ENCODE assay signal across 9 mouse cellular contexts in the genomic region with DNA sequence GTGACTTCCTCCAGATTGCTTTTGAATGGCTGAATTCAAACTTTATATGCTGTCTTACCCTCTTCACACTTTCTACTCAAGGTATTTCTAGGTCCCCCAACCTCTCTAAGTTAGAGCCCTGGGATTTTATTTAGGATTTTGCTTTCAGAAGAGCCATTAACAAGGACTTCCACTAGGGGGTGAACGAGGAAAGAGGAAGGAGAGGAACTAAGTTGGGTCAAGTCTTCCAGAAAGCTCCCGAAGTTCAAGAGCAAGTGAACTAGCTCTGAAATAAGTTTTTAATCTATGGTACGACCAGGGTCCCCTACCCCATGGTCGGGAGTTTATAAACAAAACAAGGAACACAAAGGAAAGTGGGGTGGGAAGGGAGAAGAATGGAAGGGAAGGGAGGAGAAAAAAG. TPM values are rescaled to one million over a fixed set of nuclear protein-coding genes. Genes with fewer than 3 reads are reported as not detected.
DNase-seq lines count a peak whose midpoint lies in the region; ATAC-seq and TF ChIP-seq lines count a peak whose summit lies in the region.
"Had no signal": no experiment of that assay in that cellular context is flagged by ENCODE, and none has a peak within 500 bp of the region (broad histone marks: within the 10 kb centered on the region; RNA-seq: fewer than 3 reads in every experiment).

No protein-coding gene starts in this region.

- H3K4me1 ChIP-seq in heart, embryonic 16.5 days (ENCODE audit: control insufficient read depth, insufficient read depth, low read length): no peaks in the 10 kb centered on the region
- H3K4me1 ChIP-seq in heart, embryonic 11.5 days (ENCODE audit: control insufficient read depth, insufficient read depth, low read length): no peaks in the 10 kb centered on the region
- no peaks in the 10 kb centered on the region for H3K4me1 ChIP-seq in heart, postnatal 0 days (ENCODE audit: control insufficient read depth, insufficient read depth)
- no peaks in the 10 kb centered on the region for H3K4me1 ChIP-seq in forebrain, embryonic 11.5 days (replicated peaks; ENCODE audit: control insufficient read depth, insufficient read depth, low read length)
- H3K4me1 ChIP-seq in forebrain, embryonic 13.5 days: no peaks in the 10 kb centered on the region
- H3K4me1 ChIP-seq in hindbrain, embryonic 14.5 days (replicated peaks; ENCODE audit: control insufficient read depth, insufficient read depth, low read length): no peaks in the 10 kb centered on the region

- H3K27ac ChIP-seq in heart, embryonic 16.5 days (ENCODE audit: low read length): no peak overlapping the region
- H3K27ac ChIP-seq in heart, embryonic 11.5 days (ENCODE audit: low read depth, low read length): no peak overlapping the region
- H3K27ac ChIP-seq in heart, postnatal 0 days (ENCODE audit: low read depth): no peak overlapping the region
- no peak overlapping the region for H3K27ac ChIP-seq in forebrain, embryonic 11.5 days (ENCODE audit: low read depth, low read length)
- no peak overlapping the region for H3K27ac ChIP-seq in forebrain, embryonic 13.5 days
- no peak overlapping the region for H3K27ac ChIP-seq in hindbrain, embryonic 14.5 days

- peak; percentile 55 for TF ChIP-seq CTCF in heart, postnatal 0 days (IDR thresholded peaks at IDR 0.05; ENCODE audit: low read depth)

- no peaks in the 10 kb centered on the region for H3K36me3 ChIP-seq in heart, embryonic 16.5 days (ENCODE audit: control insufficient read depth, insufficient read depth)
- H3K36me3 ChIP-seq in heart, embryonic 11.5 days (ENCODE audit: control insufficient read depth, insufficient read depth, low read length): no peaks in the 10 kb centered on the region
- no peaks in the 10 kb centered on the region for H3K36me3 ChIP-seq in heart, postnatal 0 days (replicated peaks; ENCODE audit: control insufficient read depth, insufficient read depth, low read length)
- H3K36me3 ChIP-seq in forebrain, embryonic 11.5 days (ENCODE audit: control insufficient read depth, insufficient read depth, low read length): no peaks in the 10 kb centered on the region
- no peaks in the 10 kb centered on the region for H3K36me3 ChIP-seq in forebrain, embryonic 13.5 days (ENCODE audit: poor library complexity, severe bottlenecking)
- H3K36me3 ChIP-seq in hindbrain, embryonic 14.5 days (replicated peaks; ENCODE audit: control insufficient read depth, insufficient read depth): no peaks in the 10 kb centered on the region

- WGBS in heart, embryonic 16.5 days: 23% methylated on average over 4 of the region's 4 CpGs
- 30% methylated on average over 4 of the region's 4 CpGs for WGBS in heart, embryonic 11.5 days (ENCODE audit: insufficient replicate concordance)
- 18% methylated on average over 4 of the region's 4 CpGs for WGBS in heart, postnatal 0 days
- WGBS in forebrain, embryonic 11.5 days: 52% methylated on average over 4 of the region's 4 CpGs
- WGBS in forebrain, embryonic 13.5 days: 48% methylated on average over 4 of the region's 4 CpGs
- 39% methylated on average over 4 of the region's 4 CpGs for WGBS in hindbrain, embryonic 14.5 days

- no peaks in the 10 kb centered on the region for H3K27me3 ChIP-seq in heart, embryonic 16.5 days (ENCODE audit: control insufficient read depth, insufficient read depth, low read length)
- H3K27me3 ChIP-seq in heart, embryonic 11.5 days (ENCODE audit: control insufficient read depth, insufficient read depth, low read length): no peaks in the 10 kb centered on the region
- no peaks in the 10 kb centered on the region for H3K27me3 ChIP-seq in heart, postnatal 0 days (ENCODE audit: control insufficient read depth, insufficient read depth, low read length)
- no peaks in the 10 kb centered on the region for H3K27me3 ChIP-seq in forebrain, embryonic 11.5 days (ENCODE audit: control insufficient read depth, insufficient read depth, low read length)
- H3K27me3 ChIP-seq in forebrain, embryonic 13.5 days: no peaks in the 10 kb centered on the region
- no peaks in the 10 kb centered on the region for H3K27me3 ChIP-seq in hindbrain, embryonic 14.5 days (ENCODE audit: control insufficient read depth, insufficient read depth, low read length)

- H3K9me3 ChIP-seq in heart, embryonic 16.5 days (replicated peaks; ENCODE audit: control insufficient read depth, low read length): no peaks in the 10 kb centered on the region
- H3K9me3 ChIP-seq in heart, embryonic 11.5 days (replicated peaks; ENCODE audit: control insufficient read depth, low read length): no peaks in the 10 kb centered on the region
- H3K9me3 ChIP-seq in heart, postnatal 0 days (replicated peaks; ENCODE audit: control insufficient read depth, low read length): no peaks in the 10 kb centered on the region
- no peaks in the 10 kb centered on the region for H3K9me3 ChIP-seq in forebrain, embryonic 11.5 days (ENCODE audit: control insufficient read depth, low read length)
- H3K9me3 ChIP-seq in forebrain, embryonic 13.5 days (replicated peaks): no peaks in the 10 kb centered on the region
- no peaks in the 10 kb centered on the region for H3K9me3 ChIP-seq in hindbrain, embryonic 14.5 days (ENCODE audit: control insufficient read depth, low read length)

- no peak for TF ChIP-seq EP300 in heart, postnatal 0 days (IDR thresholded peaks at IDR 0.05; ENCODE audit: low read depth)

- no peak overlapping the region for H3K4me3 ChIP-seq in heart, embryonic 16.5 days (ENCODE audit: low read length)
- no peak overlapping the region for H3K4me3 ChIP-seq in heart, embryonic 11.5 days (ENCODE audit: low read depth, low read length)
- no peak overlapping the region for H3K4me3 ChIP-seq in heart, postnatal 0 days (ENCODE audit: low read depth, low read length)
- H3K4me3 ChIP-seq in forebrain, embryonic 11.5 days (ENCODE audit: low read depth, low read length): no peak overlapping the region
- H3K4me3 ChIP-seq in forebrain, embryonic 13.5 days: no peak overlapping the region
- no peak overlapping the region for H3K4me3 ChIP-seq in hindbrain, embryonic 14.5 days (replicated peaks; ENCODE audit: low read length)

- no peak overlapping the region for H3K9ac ChIP-seq in heart, embryonic 16.5 days (ENCODE audit: low read length)
- H3K9ac ChIP-seq in heart, embryonic 11.5 days (ENCODE audit: low read depth, low read length): no peak overlapping the region
- H3K9ac ChIP-seq in heart, postnatal 0 days (replicated peaks; ENCODE audit: low read depth, low read length): no peak overlapping the region
- no peak overlapping the region for H3K9ac ChIP-seq in forebrain, embryonic 11.5 days (ENCODE audit: low read length)
- H3K9ac ChIP-seq in forebrain, embryonic 13.5 days: no peak overlapping the region
- H3K9ac ChIP-seq in hindbrain, embryonic 14.5 days: no peak overlapping the region

- no peak for ATAC-seq in heart, embryonic 16.5 days (replicated peaks; ENCODE audit: extremely low read depth, insufficient read depth, low FRiP score)
- ATAC-seq in heart, embryonic 11.5 days (replicated peaks; ENCODE audit: insufficient number of reproducible peaks, low FRiP score, low TSS enrichment): no peak
- no peak for ATAC-seq in heart, postnatal 0 days (ENCODE audit: insufficient read depth, low read depth)
- no peak for ATAC-seq in forebrain, embryonic 11.5 days (replicated peaks; ENCODE audit: low FRiP score)
- ATAC-seq in forebrain, embryonic 13.5 days: no peak
- ATAC-seq in hindbrain, embryonic 14.5 days (ENCODE audit: low FRiP score): no peak

- peak overlapping the region; percentile 15; the same call in 1 of the 2 replicates for H3K4me2 ChIP-seq in heart, embryonic 16.5 days (ENCODE audit: low read depth, low read length)
- no peak overlapping the region for H3K4me2 ChIP-seq in heart, embryonic 11.5 days
- H3K4me2 ChIP-seq in heart, postnatal 0 days (ENCODE audit: low read depth, low read length): no peak overlapping the region
- H3K4me2 ChIP-seq in forebrain, embryonic 11.5 days (ENCODE audit: low read depth, low read length, severe bottlenecking): no peak overlapping the region
- H3K4me2 ChIP-seq in forebrain, embryonic 13.5 days: no peak overlapping the region
- no peak overlapping the region for H3K4me2 ChIP-seq in hindbrain, embryonic 14.5 days (replicated peaks)

- peak; percentile 69 for DNase-seq in thymus, postnatal 14 days
- DNase-seq in thymus, postnatal 36 days: no peak
- peak; percentile 11 for DNase-seq in heart, postnatal 0 days (ENCODE audit: low spot score)
- no peak for DNase-seq in forebrain, embryonic 11.5 days (ENCODE audit: low spot score)
- DNase-seq in hindbrain, embryonic 14.5 days (ENCODE audit: low spot score): no peak

RNA-seq across cellular contexts. Expression of gene Sell, which starts 0.5 kb away (rescaled TPM):
- 9.6 and 21.8 TPM in 2 replicates for polyA plus RNA-seq in heart, embryonic 16.5 days (2015; fragmentation: Nextera tagmentation; extraction: Ambion mirVana)
- polyA plus RNA-seq in heart, embryonic 11.5 days (2014; fragmentation: Nextera tagmentation; extraction: Ambion mirVana): 0.14 TPM in 1 of 2 replicates, not detected in the other
- total RNA-seq in heart, postnatal 0 days (2014; rRNA removed; ENCODE audit: low replicate concordance): 0.50 TPM in 1 of 2 replicates, not detected in the other
- polyA plus RNA-seq in heart, postnatal 0 days (2015; fragmentation: Nextera tagmentation; extraction: Ambion mirVana): 0.18 and 0.44 TPM in 2 replicates
- polyA plus RNA-seq in forebrain, embryonic 11.5 days (2014; fragmentation: Nextera tagmentation; extraction: Ambion mirVana): not detected in 2 replicates
- polyA plus RNA-seq in forebrain, embryonic 13.5 days (2015; fragmentation: Nextera tagmentation; extraction: Ambion mirVana): 0.11 TPM in 1 of 2 replicates, not detected in the other
- polyA plus RNA-seq in hindbrain, embryonic 14.5 days (2014; fragmentation: Nextera tagmentation; extraction: Ambion mirVana): 0.13 TPM in 1 of 2 replicates, not detected in the other
- polyA plus RNA-seq: heart, embryonic 14.5 days had no signal

RNA-seq across cellular contexts. Expression of gene Sele, which starts 13.2 kb away (rescaled TPM):
- polyA plus RNA-seq in heart, embryonic 16.5 days (2015; fragmentation: Nextera tagmentation; extraction: Ambion mirVana): 2.2 and 3.0 TPM in 2 replicates
- polyA plus RNA-seq in heart, embryonic 11.5 days (2014; fragmentation: Nextera tagmentation; extraction: Ambion mirVana): 0.09 TPM in 1 of 2 replicates, not detected in the other
- total RNA-seq in heart, postnatal 0 days (2014; rRNA removed; ENCODE audit: low replicate concordance): 3.7 and 6.1 TPM in 2 replicates
- polyA plus RNA-seq in heart, postnatal 0 days (2015; fragmentation: Nextera tagmentation; extraction: Ambion mirVana): 2.1 and 2.4 TPM in 2 replicates
- not detected in 2 replicates for polyA plus RNA-seq in forebrain, embryonic 11.5 days (2014; fragmentation: Nextera tagmentation; extraction: Ambion mirVana)
- polyA plus RNA-seq in forebrain, embryonic 13.5 days (2015; fragmentation: Nextera tagmentation; extraction: Ambion mirVana): not detected in 2 replicates
- polyA plus RNA-seq in hindbrain, embryonic 14.5 days (2014; fragmentation: Nextera tagmentation; extraction: Ambion mirVana): not detected in 2 replicates

RNA-seq across cellular contexts. Expression of gene Selp, which starts 53.8 kb away (rescaled TPM):
- polyA plus RNA-seq in heart, embryonic 16.5 days (2015; fragmentation: Nextera tagmentation; extraction: Ambion mirVana): 0.34 and 0.38 TPM in 2 replicates
- polyA plus RNA-seq in heart, embryonic 11.5 days (2014; fragmentation: Nextera tagmentation; extraction: Ambion mirVana): 0.19 and 0.21 TPM in 2 replicates
- total RNA-seq in heart, postnatal 0 days (2014; rRNA removed; ENCODE audit: low replicate concordance): 1.3 TPM in 1 of 2 replicates, not detected in the other
- 0.38 and 0.51 TPM in 2 replicates for polyA plus RNA-seq in heart, postnatal 0 days (2015; fragmentation: Nextera tagmentation; extraction: Ambion mirVana)
- not detected in 2 replicates for polyA plus RNA-seq in forebrain, embryonic 11.5 days (2014; fragmentation: Nextera tagmentation; extraction: Ambion mirVana)
- not detected in 2 replicates for polyA plus RNA-seq in forebrain, embryonic 13.5 days (2015; fragmentation: Nextera tagmentation; extraction: Ambion mirVana)
- polyA plus RNA-seq in hindbrain, embryonic 14.5 days (2014; fragmentation: Nextera tagmentation; extraction: Ambion mirVana): not detected in 2 replicates

Comparison
In these comparisons a context has a peak if more than half of its experiments do, and no peak if none do; other contexts are left out.
1. DNase-seq: peak in thymus, postnatal 14 days (single experiment) and heart, postnatal 0 days (single experiment); none in thymus, postnatal 36 days (0 of 2), forebrain, embryonic 11.5 days (single experiment) and hindbrain, embryonic 14.5 days (single experiment).